Mouse (Mus musculus) natural killer cell, adult 2 months (primary cell): ENCODE results near the gene Clic4.
A peak's percentile ranks its signal among the peaks of the same experiment; 100 is the strongest.

Source experiments
- DNase-seq, 2 experiments: peaks; one replicate each; pipeline ENCODE4 v3.0.0; 2022; ENCODE audit warnings: low spot score in 2 of 2

The Clic4 gene

DNA sequence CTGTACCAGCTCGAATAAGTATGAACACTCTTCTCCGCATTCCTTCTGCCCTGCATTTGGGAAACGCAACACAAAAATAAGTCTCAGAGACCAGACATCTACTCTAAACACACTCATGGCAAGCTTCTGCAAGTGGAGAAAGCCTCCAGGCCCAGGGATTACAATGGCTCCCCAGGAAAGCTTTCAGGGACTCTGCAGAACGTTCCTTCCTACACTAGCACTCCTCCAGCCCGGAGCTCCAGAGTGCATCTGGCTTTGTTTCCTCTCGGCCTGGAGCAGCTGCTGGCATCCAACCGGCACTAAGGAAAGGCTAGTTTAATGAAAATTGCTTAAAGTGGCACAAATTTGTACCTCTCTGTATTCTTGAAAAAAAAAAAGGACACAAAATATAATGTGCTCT is 14.1 kb downstream of the Clic4 start:
- DNase-seq: no peak

DNA sequence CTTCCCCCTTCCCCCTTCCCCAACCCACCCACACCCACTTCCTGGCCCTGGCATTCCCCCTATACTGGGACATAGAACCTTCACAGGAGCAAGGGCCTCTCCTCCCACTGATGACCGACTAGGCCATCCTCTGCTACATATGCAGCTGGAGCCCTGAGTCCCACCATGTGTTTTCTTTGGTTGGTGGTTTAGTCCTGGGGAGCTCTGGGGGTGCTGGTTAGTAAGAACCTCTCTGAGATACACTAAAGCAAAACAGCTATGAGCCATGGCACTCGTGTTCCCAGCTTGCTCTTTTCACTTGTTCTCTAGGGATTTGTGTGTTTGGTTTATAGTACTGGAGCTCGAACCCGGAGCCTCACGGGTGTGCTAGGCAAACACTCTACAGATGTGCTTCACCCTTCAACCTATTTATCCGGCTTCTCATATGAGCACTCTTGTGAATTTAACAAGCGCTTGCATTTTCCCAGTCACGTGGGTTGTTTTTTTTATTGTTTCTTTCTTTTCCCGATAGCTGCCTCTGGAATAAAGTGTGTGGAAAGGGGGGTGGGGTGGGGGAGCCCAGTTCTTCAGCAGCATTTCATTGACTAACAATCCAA is 14.6 kb downstream of the Clic4 start:
- no peak for DNase-seq

DNA sequence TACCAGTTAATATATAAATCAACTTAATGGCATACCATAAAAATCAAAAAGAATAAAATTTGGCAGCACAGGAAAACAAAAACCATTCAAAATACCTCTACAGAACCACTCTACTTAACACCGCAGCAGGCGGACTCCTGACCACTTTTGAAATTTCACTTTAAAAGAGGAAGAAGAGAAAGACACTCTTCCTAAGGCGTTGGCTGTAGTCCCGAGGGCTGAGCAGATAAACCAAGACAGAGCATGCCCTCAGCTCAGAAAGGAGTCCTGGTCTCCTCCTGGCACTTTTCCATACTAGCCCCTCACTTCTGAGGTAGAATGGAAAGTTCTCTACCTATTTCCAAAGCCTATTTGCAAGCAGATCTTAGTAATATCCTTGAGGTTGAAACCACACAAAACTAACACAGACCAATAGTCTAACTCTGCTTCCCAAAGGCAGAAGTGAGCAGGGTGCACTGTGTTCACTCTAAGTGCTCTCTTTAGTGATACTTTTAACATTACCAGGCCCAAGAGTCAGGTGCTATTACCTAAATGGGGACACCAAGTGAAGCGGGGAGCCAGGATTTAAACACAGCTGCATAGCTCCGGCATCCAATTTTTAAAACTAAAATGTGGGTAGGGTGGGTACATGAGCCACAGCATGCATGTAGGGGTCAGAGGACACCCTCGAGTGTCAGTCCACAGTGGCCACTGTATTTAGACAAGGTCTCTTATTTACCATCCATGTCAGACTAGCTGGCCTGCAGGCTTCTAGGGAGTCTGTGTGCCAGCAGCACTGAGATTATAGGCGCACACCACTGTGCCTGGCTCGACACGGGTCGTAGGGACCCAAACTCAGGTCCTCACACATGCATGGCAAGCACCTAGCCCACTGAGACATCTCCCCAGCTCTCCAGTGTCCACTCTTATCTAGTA is 15.8 kb downstream of the Clic4 start:
- no peak for DNase-seq

DNA sequence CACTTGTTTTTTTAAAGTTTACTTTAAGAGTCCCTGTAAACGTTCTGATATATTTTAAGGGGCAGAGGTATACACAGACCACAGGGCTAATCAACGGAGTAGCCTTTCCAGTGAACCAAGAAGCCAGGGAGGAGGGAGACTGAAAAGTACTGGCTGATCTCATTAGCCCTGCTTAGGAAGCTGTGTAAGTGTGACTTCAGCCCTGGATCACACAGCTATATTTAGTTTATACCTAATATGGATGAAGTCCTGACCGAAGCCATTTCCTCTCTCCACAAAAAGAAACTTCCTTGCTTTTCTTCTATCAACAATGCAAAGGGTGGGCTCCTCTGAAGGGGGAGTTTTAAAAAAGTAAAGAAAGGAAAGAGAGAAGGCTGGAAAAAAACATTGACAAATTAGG is 17.8 kb downstream of the Clic4 start:
- DNase-seq: no peak

DNA sequence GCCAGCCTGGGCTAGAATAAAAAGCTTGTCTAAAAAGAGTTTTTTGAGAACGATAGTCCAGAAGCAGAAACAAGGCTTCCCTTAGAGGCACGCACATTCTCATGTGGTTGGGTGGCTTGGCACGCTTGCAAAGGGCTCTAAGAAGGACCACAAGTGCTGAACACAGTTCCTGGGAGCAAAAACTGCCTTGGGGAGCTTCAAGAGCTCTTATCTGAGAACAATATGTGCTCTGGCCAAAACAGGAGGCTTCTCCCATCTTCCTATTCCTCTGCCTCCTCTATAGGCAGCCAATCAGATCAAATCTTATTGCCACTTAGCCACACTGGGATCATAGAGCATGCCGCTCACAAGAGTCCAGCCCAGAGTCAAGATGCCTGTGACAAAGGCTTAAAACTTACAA is 18.3 kb downstream of the Clic4 start:
- no peak for DNase-seq

DNA sequence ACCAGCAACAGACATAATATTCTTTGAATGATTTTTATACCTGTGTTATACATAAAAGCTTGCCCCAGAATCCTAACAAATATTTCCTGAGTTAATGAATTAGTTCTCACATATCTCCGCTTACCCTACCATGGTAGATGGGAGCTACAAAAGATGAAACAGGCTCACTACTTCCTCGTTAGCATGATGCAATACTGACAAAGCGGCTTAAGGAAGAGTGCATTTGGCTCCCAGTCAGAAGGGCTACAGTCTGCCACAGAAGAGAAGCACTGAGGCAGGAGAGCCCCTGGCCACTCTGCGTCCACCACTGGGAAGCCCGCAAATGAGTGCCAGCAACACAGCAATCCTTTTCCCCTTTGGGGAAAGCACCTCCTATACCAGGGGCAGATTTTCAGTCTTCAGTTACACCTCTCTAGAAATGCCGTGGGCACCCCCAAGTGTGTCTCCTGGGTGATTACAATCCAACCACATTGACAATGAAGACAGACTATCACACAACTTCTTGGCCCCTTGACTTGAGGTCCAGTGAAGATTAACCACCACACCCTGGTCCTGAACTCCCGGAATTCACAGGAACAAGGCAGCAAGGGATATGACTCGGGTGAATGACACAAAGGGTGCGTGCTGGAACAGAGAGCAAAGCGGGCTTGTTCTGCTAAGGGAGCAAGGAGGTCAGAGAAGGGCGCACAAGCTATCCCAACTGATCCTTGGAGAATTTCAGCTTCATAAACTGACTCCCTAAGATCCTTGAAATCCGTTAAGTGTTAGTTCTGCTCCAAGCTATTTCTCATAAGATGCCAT is 19.2 kb downstream of the Clic4 start:
- no peak for DNase-seq

DNA sequence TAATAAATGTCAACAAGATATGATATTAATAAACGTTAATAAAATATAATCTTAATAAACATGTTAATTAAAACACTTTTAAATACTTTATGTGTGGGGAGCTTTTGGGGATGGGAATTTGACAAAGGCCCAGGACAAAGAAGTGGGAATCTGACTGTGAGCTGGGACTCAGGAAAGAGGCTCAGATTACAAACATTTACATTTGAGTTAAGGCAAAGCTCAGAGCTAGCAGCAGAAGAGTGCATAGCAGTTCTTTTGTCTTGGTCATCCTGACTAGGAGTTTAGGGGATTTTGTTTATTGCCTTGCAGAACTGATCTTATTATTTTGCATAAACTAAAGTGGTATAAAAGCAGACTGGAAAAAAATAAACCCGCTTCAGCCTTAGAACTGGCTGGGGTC is 20.8 kb downstream of the Clic4 start:
- no peak for DNase-seq

DNA sequence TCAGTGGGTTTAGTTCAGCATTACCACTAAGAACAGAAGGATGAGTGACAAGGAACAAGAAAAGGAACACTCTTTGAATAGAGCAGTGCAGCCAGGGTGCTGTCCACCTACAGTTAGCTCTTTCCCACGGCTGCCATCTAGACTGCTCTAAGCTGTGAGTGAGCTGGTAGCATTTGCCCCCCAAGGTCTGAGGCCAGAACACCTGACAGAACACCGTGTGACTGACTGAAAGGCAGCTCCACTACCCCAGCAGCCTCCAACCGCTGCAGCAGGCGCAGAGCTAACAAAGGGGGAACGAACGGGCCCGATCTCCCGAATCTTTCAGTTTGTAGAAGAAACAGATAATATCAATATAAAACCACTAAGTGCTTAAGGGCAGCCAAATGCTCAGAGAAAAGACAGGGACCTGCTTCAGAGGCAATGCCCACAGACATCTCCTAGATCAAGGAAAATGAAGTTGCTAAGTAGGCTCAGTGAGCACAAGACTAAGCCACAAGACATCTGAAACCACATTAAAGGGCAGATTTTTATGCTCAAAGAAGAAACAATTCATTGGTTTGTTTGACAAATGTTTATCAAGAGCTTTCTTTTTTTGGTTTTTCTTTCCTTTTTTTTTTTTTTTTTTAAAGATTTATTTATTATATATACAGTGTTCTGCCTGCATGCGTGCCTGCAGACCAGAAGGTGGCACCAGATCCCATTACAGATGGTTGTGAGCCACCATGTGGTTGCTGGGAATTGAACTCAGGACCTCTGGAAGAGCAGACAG is 24.2 kb downstream of the Clic4 start:
- DNase-seq: peak; percentile 8 to 30

DNA sequence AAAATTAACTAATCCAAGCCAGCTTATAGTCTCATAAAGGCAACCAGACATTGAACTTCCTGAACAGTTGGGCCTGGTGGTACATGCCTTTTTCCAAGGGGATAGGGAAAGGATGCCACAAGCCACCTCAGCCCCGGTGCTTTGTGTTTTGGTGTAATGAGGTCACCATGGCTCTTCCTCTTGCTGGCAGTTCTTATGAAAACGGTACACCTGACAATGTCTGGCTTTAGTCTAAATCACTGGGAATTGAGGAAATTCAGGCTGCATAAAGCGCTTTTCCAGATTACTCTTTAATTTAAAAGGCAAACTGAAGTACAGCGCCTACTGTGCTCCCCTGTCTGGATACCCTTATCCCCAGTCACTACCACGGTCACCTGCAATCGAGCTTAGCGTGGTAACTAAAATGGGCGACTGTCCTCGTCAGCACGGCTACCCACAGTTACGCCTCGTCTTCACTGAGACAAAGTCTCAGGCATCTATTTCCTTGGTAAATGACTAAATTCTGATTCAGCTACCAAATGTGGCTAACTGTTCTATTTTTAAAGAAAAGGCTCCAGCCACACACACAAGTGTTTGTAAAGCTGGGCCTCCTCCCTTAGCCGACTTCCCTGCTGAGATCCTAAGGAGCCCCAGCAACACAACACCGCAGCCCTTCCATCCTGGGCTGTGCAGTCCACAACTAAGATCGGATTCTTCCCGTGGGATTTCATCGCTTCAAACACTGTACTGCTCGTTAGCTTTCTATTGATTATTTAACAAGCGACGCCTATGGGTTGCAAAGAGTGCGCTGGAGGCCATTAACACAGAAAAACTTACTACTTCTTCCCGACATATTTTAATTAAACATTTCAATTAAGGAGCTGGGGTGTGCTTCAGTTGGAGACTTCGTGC is 25.5 kb downstream of the Clic4 start:
- DNase-seq: no peak

DNA sequence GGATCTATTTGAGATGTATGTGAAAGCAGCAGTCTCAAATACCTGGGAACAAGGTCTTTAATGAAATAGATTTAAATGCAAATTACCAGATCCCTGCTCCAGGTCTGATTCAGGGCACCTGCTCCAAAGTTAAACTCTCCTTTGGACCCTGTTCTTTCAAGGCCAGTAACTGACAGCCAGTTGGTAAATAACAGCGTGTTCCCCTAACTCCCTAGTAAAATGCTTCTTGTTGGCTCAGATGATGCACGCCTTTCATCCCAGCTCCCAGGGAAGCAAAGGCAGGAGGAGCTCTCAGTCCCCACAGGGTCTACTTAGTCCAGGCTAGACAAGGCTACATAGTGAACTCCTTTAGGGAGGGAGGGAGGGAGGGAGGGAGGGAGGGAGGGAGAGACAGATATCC is 26.2 kb downstream of the Clic4 start:
- no peak for DNase-seq

DNA sequence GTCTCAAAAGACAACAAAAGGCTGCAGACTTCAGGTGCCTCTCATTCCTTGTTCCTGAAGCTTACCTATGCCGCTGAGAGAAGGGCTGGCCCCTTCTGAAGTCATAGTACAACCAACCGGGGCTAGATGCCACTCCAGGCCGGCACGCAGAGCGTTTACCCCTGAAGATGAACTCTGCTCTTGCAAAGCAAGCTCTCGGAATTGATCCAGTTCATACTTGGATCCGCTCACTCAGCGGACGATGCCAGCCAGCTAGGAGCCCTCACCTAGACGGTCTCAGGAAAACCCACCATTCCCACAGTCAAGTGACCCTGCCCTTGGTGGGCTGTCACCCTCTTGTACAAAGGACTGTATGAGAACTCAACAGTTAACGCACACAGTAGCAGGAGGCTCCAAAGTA is 26.8 kb downstream of the Clic4 start:
- DNase-seq: no peak

DNA sequence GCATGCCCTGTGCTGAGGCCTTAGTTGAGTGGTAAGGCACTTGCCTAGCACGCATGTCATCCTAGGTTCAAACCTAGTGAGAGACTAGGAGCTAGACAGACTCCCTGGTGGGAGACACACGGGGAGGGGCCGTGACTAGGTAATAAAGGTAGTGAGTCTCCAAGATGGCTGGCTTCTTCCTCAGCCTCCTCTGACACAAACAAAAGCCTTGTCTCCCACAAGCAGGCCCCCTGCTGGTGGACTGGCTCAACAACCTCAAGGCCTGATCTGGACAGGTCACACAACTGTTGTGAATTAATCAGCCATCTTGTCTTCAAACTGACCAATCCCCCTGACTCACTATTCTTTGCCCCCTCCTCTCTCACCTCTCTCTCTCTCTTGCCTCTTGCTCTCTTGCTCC is 28.3 kb downstream of the Clic4 start:
- peak; percentile 44 to 58 for DNase-seq

DNA sequence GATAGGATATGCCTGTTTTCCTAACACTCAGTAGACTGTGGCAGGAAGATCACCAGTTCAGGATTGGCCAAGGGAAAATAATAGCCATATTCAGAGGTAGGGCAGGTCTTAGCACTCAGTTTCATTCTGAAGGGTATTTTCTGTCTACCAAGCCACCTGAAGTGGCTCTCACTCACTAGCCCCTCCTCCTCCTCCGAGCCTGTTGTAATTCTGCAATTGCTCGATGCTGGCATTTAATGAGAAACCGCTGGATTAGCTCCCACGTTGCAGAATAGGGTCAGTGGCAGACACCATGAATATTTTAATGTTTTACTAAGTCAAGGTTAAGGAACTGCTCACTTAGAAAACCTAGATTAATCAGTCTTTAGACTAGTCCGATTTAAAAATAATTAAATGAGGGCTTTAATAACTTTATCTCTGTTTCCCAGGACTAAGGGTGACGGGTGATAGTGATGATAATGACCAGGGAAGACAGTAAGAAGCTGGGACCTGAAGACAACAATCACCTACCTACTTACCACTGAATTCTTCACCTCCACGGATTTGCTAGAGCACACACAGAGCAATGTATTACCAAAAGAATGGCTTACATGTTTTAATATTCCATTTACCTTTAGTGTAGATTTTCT is 29.6 kb downstream of the Clic4 start:
- no peak for DNase-seq

DNA sequence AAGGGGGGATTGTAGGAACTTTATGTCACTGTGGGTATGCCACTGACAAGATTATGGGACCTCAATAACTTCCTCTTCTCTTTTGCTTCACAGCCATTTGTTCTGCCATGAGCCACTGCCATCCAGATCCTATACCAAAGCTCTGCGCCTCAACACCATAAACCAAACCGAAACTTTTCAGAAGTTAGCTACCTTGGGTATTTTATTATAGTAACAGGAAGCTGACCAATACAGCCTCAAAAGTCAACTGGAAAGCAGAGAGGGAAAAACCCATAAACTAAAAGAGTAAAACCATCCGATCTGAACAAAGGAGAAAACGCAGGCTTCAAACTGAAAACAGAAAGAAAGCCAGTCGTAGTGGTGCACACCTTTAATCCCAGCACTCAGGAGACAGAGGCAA is 30.2 kb downstream of the Clic4 start:
- no peak for DNase-seq

DNA sequence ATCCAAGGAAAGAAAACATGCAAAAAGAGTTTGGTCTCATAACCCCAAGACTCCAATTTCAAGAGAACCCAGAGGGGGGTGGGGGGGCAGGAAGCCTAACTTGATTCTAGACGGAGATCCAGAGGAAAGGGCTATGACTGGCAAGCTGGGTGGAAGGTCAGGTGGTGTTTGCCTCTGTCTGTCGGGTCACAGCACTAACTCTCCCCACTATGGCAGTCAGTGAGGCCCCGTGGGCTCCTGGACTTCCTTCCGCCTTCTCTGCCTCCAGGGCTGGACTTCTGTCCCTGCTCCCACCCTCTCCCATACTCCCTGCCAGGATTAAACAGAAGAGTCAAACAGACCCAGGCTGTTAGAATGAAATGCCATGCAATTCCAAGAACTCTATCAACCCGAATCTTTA is 30.9 kb downstream of the Clic4 start:
- no peak for DNase-seq

DNA sequence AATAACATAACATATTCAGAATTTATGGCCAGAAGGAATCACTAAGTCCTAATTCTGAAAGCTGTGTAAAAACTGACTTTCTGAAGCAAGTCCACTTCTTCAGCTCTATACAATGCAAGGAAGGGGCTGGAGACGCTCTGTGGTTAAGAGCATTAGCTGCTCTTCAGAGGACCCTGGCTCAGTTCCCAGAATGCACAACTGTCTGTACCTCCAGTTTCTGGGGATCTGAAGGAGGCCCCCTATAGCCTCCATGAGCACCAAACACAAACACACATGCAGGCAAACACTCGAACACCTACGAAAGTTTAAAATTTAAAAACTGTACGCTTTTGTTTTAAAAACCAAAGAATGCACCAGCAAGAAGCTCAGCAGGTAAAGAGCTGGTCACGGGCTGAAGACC is 31.5 kb downstream of the Clic4 start:
- no peak for DNase-seq

DNA sequence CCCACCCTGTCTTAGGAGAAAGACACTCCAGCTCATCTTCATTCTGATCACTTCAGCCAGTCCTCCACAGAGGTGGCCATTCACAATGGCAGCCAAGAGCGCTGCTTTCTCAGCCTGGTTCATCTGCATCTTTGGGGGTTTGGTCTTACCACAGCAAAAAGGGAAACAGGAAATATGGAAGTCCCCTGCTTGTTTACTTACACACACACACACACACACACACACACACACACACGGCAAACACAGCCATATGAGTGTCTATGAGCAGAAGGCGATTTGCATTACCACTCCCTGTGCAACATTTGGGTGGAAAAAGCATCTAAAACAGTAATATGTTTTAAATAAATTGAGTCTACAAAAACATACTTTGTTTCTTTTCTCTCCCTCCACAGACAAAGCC is 32.3 kb downstream of the Clic4 start:
- DNase-seq: peak; percentile 18 to 44

DNA sequence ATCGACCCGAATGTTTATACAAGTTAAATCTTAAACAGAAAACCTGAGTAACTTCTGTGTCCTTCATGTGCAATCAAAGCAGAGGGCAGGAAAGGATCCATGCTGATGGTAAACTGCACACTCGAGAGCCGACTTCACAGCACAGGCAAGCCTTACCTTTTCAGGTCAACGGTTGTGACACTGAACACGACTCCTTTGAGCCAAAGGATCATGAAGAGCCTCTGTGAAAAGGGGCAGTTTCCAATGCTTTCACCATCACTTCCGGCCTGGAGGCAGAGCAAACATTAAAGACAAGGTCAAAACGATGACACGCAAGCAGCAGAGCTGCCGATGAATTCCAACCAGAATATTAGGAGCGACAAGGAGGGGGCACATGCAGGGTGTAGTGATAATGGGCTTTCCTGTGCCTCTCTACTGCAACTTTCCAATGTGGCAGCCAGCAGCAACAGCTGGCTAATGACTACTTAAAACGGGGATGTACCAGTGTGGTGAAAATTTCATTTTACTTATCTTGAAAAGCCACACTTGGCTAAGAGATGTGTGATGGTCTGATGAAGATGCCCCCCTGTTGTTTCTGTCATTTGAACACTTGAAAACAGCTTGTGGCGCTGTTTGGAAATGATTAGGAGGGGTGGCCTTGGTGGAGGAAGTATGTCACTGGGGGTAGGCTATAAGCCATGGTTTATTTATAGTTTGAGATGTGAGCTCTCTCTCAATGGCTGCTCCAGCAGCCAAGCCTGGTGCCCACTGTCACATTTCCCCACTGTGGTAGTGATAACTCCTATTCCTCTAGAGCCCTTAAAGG is 33.7 kb downstream of the Clic4 start:
- no peak for DNase-seq

DNA sequence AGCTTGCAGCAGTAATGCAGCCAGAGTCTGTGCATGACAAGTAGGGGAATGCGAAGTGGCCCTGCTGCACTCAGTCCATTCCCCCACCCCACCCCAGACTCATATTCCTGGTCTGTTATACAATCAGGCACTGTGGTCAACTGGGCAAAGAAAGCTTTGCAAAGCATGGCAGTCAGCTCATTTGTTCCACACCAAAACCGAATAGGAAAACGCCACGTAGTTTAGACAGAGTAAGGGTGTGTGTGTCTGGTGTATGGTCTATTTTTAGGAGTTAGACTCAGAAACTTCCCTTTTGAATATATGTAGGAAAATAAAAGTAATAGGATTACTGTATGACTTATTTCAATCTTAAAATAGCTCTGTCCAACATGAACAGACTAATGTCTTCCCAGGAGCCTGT is 36.0 kb downstream of the Clic4 start:
- no peak for DNase-seq

DNA sequence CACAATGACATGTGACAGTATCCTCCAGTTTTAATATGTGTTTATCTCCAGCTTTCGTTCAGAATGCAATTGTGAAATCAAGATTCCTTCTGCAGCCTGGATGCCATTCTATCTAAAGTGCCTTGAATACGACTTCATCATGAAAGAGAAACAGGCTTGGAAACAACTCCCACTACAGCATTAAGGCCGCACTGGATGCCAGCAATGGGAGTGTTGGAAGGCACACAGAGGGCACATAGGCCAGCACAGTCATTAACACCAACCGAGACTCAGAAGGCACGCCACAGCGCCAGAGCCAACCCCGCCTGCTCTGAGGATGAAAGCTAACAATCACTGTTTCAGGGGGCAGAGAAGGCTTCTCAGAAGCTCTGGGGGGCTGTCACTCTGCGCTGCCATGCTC is 37.1 kb downstream of the Clic4 start:
- DNase-seq: no peak
